Mouse (Mus musculus): ENCODE results near the gene Nsun3. TPM values are rescaled to one million over a fixed set of nuclear protein-coding genes. Genes with fewer than 3 reads are reported as not detected.

The Nsun3 gene
- polyA plus RNA-seq, 1 experiment = 3.1 TPM

Other genes starting within 250 kb of the Nsun3 start
- gene Stx19, start 27.9 kb upstream of the Nsun3 start, polyA plus RNA-seq (2012; fragmentation: generic; extraction: Trizol) = not detected
- 5.3 TPM for gene Arl13b, start 60.2 kb upstream of the Nsun3 start, polyA plus RNA-seq (2012; fragmentation: generic; extraction: Trizol)
- gene Pros1, start 67.5 kb upstream of the Nsun3 start, polyA plus RNA-seq (2012; fragmentation: generic; extraction: Trizol) = 7.9 TPM

All from myocyte (in vitro differentiated cells).